Mouse (Mus musculus) heart, embryonic 14.5 days (tissue): ENCODE measurements at regions not wholly inside any gene's neighbourhood (a gene's known extent, or its start where the extent isn't known, plus 50 kb on each side); places are given as distances from the start of the nearest gene placed in this dataset.

Experiments used
- ATAC-seq: fragments of 200-750 bp; cut with Nextera tagmentation; 2 replicates; pipeline ENCODE4 v1.8.0; 2017; ENCODE audit warnings: low read depth, moderate TSS enrichment; ENCODE audit not compliant: insufficient number of reproducible peaks, insufficient read depth, low FRiP score
- H3K27ac ChIP-seq, 2 experiments: fragments of 200-500 bp in 1 of 2; fragments of 300-500 bp in 1 of 2; sonication (generic) in 1 of 2; replicated peaks in 1 of 2; 2 replicates each; pipeline ENCODE4 v1.5.1; 2012 to 2014; ENCODE audit warnings: low read depth in 2 of 2, low read length in 2 of 2, control low read depth in 1 of 2, mild to moderate bottlenecking in 1 of 2, mixed read lengths in 1 of 2; ENCODE audit not compliant: control insufficient read depth in 1 of 2, insufficient read depth in 1 of 2
- H3K27me3 ChIP-seq: fragments of 300-500 bp; sonication (generic); 2 replicates; pipeline ENCODE4 v1.6.1; 2014; ENCODE audit warnings: mild to moderate bottlenecking, low read length, control low read depth; ENCODE audit not compliant: control insufficient read depth, insufficient read depth
- H3K36me3 ChIP-seq: fragments of 300-500 bp; sonication (generic); 2 replicates; pipeline ENCODE4 v1.6.1; 2014; ENCODE audit warnings: mild to moderate bottlenecking, control low read depth, low read length, mixed read lengths; ENCODE audit not compliant: control insufficient read depth, insufficient read depth
- H3K4me1 ChIP-seq, 2 experiments: fragments of 200-500 bp in 1 of 2; fragments of 300-500 bp in 1 of 2; sonication (generic) in 1 of 2; 2 replicates each; pipeline ENCODE4 v1.6.1; 2012 to 2014; ENCODE audit warnings: low read length in 2 of 2, control low read depth in 1 of 2, mixed read lengths in 1 of 2; ENCODE audit not compliant: control insufficient read depth in 2 of 2, insufficient read depth in 2 of 2
- H3K4me2 ChIP-seq: fragments of 300-500 bp; sonication (generic); 2 replicates; pipeline ENCODE4 v1.6.1; 2014; ENCODE audit warnings: mild to moderate bottlenecking, low read length
- H3K4me3 ChIP-seq, 2 experiments: fragments of 200-500 bp in 1 of 2; fragments of 300-500 bp in 1 of 2; sonication (generic) in 1 of 2; 2 replicates each; pipeline ENCODE4 v1.5.1; 2012 to 2014; ENCODE audit warnings: low read length in 2 of 2, mild to moderate bottlenecking in 2 of 2, control low read depth in 1 of 2, low read depth in 1 of 2, moderate library complexity in 1 of 2; ENCODE audit not compliant: control insufficient read depth in 1 of 2, insufficient read depth in 1 of 2
- H3K9ac ChIP-seq: fragments of 300-500 bp; sonication (generic); 2 replicates; pipeline ENCODE4 v1.6.1; 2014; ENCODE audit warnings: mild to moderate bottlenecking, low read length
- H3K9me3 ChIP-seq: fragments of 300-500 bp; sonication (generic); 2 replicates; pipeline ENCODE4 v1.6.1; 2016; ENCODE audit warnings: low read length, control low read depth; ENCODE audit not compliant: control insufficient read depth
- WGBS: fragments of 180-500 bp; shearing (Covaris S2); extraction: QIAGEN DNeasy Blood & Tissue Kit; methylation state at CpG from one replicate; pipeline ENCODE4 v1.1.7; 2014; 5-methylcytosine and 5-hydroxymethylcytosine counted together

- no peak overlapping the region for H3K4me2 ChIP-seq
- H3K4me1 ChIP-seq: no peaks in the 10 kb centered on the region
- H3K9ac ChIP-seq: no peak overlapping the region
- no peaks in the 10 kb centered on the region for H3K27me3 ChIP-seq
- no peak overlapping the region for H3K4me3 ChIP-seq
- no peaks in the 10 kb centered on the region for H3K9me3 ChIP-seq
- ATAC-seq: no peak
- WGBS: 86% methylated on average over 4 of the region's 4 CpGs
- no peak overlapping the region for H3K27ac ChIP-seq
- no peaks in the 10 kb centered on the region for H3K36me3 ChIP-seq
These were observed 129.7 kb upstream of the Slc30a5 start for GRCm38 (mm10) chr13:100962811-100963540.

- Histone ChIP-seq H3K4me2 (no peak overlapping the region), H3K9me3 (no peaks in the 10 kb centered on the region), H3K27ac (no peak overlapping the region), H3K9ac (no peak overlapping the region), H3K27me3 (no peaks in the 10 kb centered on the region), H3K4me3 (no peak overlapping the region), H3K36me3 (no peaks in the 10 kb centered on the region), H3K4me1 (peaks cover 10 to 14% of the 10 kb centered on the region in 2 experiments; a peak in 3 of 4 replicates)
- no peak for ATAC-seq
- WGBS: 46% methylated on average over 8 of the region's 8 CpGs
These were observed 121.5 kb upstream of the Slc30a5 start for GRCm38 (mm10) chr13:100954598-100955251.

GRCm38 (mm10) chr13:100954106-100954505 is 120.9 kb upstream of the Slc30a5 start:
- Histone ChIP-seq H3K9ac (no peak overlapping the region), H3K4me2 (no peak overlapping the region), H3K27ac (no peak overlapping the region), H3K36me3 (no peaks in the 10 kb centered on the region), H3K9me3 (no peaks in the 10 kb centered on the region), H3K27me3 (no peaks in the 10 kb centered on the region), H3K4me1 (peaks cover 10 to 14% of the 10 kb centered on the region in 2 experiments; a peak in 3 of 4 replicates), H3K4me3 (no peak overlapping the region)
- ATAC-seq: no peak
- whole genome bisulfite sequencing: 46% methylated on average over 1 of the region's 1 CpGs

GRCm38 (mm10) chr13:100951185-100951508 is 117.9 kb upstream of the Slc30a5 start:
- 88% methylated on average over 1 of the region's 1 CpGs for WGBS

GRCm38 (mm10) chr13:100950348-100951184 is 117.3 kb upstream of the Slc30a5 start:
- Histone ChIP-seq H3K27ac (0 out of 4 replicates have a peak overlapping the region, but pooled peaks of 1 of the 2 experiments have one; percentile 57), H3K36me3 (no peaks in the 10 kb centered on the region), H3K27me3 (no peaks in the 10 kb centered on the region), H3K9ac (no peak overlapping the region), H3K4me2 (peak overlapping the region; percentile 13; the same call in 1 of the 2 replicates), H3K9me3 (no peaks in the 10 kb centered on the region), H3K4me1 (peaks cover 10 to 14% of the 10 kb centered on the region in 2 experiments; a peak in 3 of 4 replicates), H3K4me3 (no peak overlapping the region)
- WGBS: 8% methylated on average over 7 of the region's 7 CpGs
- ATAC-seq: no peak

More at GRCm38 (mm10) chr13:100951185-100951508, 117.9 kb upstream of the Slc30a5 start:
- no peak for ATAC-seq
- no peaks in the 10 kb centered on the region for H3K9me3 ChIP-seq
- no peaks in the 10 kb centered on the region for H3K36me3 ChIP-seq
- H3K9ac ChIP-seq: no peak overlapping the region
- H3K4me2 ChIP-seq: no peak overlapping the region
- H3K27me3 ChIP-seq: no peaks in the 10 kb centered on the region
- peaks cover 10 to 14% of the 10 kb centered on the region in 2 experiments; a peak in 3 of 4 replicates for H3K4me1 ChIP-seq
- H3K4me3 ChIP-seq: no peak overlapping the region
- no peak overlapping the region for H3K27ac ChIP-seq

GRCm38 (mm10) chr13:100943206-100943848 is 110.1 kb upstream of the Slc30a5 start:
- no peak overlapping the region for H3K4me3 ChIP-seq
- no peaks in the 10 kb centered on the region for H3K36me3 ChIP-seq
- no peak overlapping the region for H3K27ac ChIP-seq
- H3K9me3 ChIP-seq: no peaks in the 10 kb centered on the region
- no peak overlapping the region for H3K9ac ChIP-seq
- ATAC-seq: no peak
- no peaks in the 10 kb centered on the region for H3K27me3 ChIP-seq
- H3K4me1 ChIP-seq: peaks cover 4 to 6% of the 10 kb centered on the region in 2 experiments; a peak in 2 of 4 replicates
- 60% methylated on average over 5 of the region's 5 CpGs for WGBS
- H3K4me2 ChIP-seq: no peak overlapping the region

GRCm38 (mm10) chr13:100940791-100941190 is 107.6 kb upstream of the Slc30a5 start:
- no peak for ATAC-seq
- H3K9me3 ChIP-seq: no peaks in the 10 kb centered on the region
- 55% methylated on average over 13 of the region's 13 CpGs for WGBS
- H3K27ac ChIP-seq: no peak overlapping the region
- H3K4me2 ChIP-seq: no peak overlapping the region
- peaks cover 4 to 6% of the 10 kb centered on the region in 2 experiments; a peak in 2 of 4 replicates for H3K4me1 ChIP-seq
- H3K36me3 ChIP-seq: no peaks in the 10 kb centered on the region
- H3K27me3 ChIP-seq: no peaks in the 10 kb centered on the region
- no peak overlapping the region for H3K9ac ChIP-seq
- no peak overlapping the region for H3K4me3 ChIP-seq
